ENCODE assay signal across 20 mouse cellular contexts in the genomic region with DNA sequence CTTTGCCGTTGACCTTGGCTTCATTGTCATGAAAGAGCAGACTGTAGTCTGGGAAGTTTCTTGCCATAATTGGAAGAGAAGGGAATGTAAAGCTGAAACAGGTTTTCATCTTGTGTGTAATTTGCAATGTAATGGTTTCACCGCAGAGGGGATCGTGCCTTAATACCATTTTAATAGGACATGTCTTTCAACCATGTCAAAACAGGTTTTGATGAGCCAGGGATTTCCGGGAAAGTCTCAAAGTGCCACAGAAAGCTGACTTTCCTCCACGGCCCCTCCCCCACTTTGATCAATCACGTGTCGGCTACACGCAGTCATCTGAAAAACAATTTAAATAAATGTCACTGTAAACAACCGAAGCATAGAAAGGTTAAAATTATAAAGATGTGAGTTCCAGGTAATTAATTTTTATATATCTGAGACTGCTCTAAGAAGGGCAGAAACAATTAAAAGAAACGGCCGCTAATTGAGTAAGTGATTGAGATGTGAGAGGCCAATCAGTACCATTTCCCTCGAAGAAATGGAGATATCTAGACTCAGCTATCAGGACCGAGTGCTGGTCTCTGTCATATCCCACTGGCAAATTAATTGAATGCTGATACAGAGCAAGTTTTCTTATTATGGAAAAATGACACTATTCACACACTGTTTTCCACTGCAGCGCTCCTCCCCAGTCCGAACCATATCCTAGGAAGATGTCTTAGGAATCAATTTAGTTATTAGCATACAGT.
DNase-seq lines count a peak whose midpoint lies in the region; ATAC-seq lines count a peak whose summit lies in the region.
"Had no signal": no experiment of that assay in that cellular context is flagged by ENCODE, and none has a peak within 500 bp of the region (broad histone marks: within the 10 kb centered on the region; RNA-seq: fewer than 3 reads in every experiment).

No protein-coding gene starts in this region.

- no peaks in the 10 kb centered on the region for H3K36me3 ChIP-seq in forebrain, embryonic 13.5 days (ENCODE audit: poor library complexity, severe bottlenecking)
- H3K36me3 ChIP-seq in forebrain, embryonic 11.5 days (ENCODE audit: control insufficient read depth, insufficient read depth, low read length) = no peaks in the 10 kb centered on the region
- H3K36me3 ChIP-seq in midbrain, embryonic 15.5 days (replicated peaks) = no peaks in the 10 kb centered on the region
- H3K36me3 ChIP-seq in midbrain, embryonic 16.5 days (ENCODE audit: control insufficient read depth, insufficient read depth, low read length) = no peaks in the 10 kb centered on the region
- H3K36me3 ChIP-seq in hindbrain, embryonic 14.5 days (replicated peaks; ENCODE audit: control insufficient read depth, insufficient read depth) = no peaks in the 10 kb centered on the region
- no peaks in the 10 kb centered on the region for H3K36me3 ChIP-seq in neural tube, embryonic 14.5 days (ENCODE audit: control insufficient read depth, insufficient read depth, low read length)
- H3K36me3 ChIP-seq: G1E; heart, embryonic 12.5 days had no signal

- 77% methylated on average over 15 of the region's 15 CpGs for WGBS in forebrain, embryonic 13.5 days
- 87% methylated on average over 15 of the region's 15 CpGs for WGBS in forebrain, embryonic 11.5 days
- WGBS in midbrain, embryonic 15.5 days = 66% methylated on average over 15 of the region's 15 CpGs
- WGBS in midbrain, embryonic 16.5 days = 67% methylated on average over 15 of the region's 15 CpGs
- 66% methylated on average over 15 of the region's 15 CpGs for WGBS in hindbrain, embryonic 14.5 days
- WGBS in neural tube, embryonic 14.5 days = 63% methylated on average over 15 of the region's 15 CpGs

- H3K4me1 ChIP-seq in forebrain, embryonic 13.5 days = no peaks in the 10 kb centered on the region
- no peaks in the 10 kb centered on the region for H3K4me1 ChIP-seq in forebrain, embryonic 11.5 days (replicated peaks; ENCODE audit: control insufficient read depth, insufficient read depth, low read length)
- no peaks in the 10 kb centered on the region for H3K4me1 ChIP-seq in midbrain, embryonic 15.5 days
- H3K4me1 ChIP-seq in midbrain, embryonic 16.5 days (ENCODE audit: control insufficient read depth, insufficient read depth, low read length) = no peaks in the 10 kb centered on the region
- H3K4me1 ChIP-seq in hindbrain, embryonic 14.5 days (replicated peaks; ENCODE audit: control insufficient read depth, insufficient read depth, low read length) = no peaks in the 10 kb centered on the region
- no peaks in the 10 kb centered on the region for H3K4me1 ChIP-seq in neural tube, embryonic 14.5 days (ENCODE audit: control insufficient read depth, insufficient read depth, low read length)
- H3K4me1 ChIP-seq: heart, embryonic 12.5 days had no signal

- no peak overlapping the region for H3K27ac ChIP-seq in forebrain, embryonic 13.5 days
- no peak overlapping the region for H3K27ac ChIP-seq in forebrain, embryonic 11.5 days (ENCODE audit: low read depth, low read length)
- H3K27ac ChIP-seq in midbrain, embryonic 15.5 days = no peak overlapping the region
- H3K27ac ChIP-seq in midbrain, embryonic 16.5 days (ENCODE audit: low read length) = no peak overlapping the region
- no peak overlapping the region for H3K27ac ChIP-seq in hindbrain, embryonic 14.5 days
- H3K27ac ChIP-seq in neural tube, embryonic 14.5 days (ENCODE audit: low read depth, low read length) = no peak overlapping the region
- H3K27ac ChIP-seq: layer of hippocampus, adult 2 months; stomach, postnatal 0 days had no signal

- no peak overlapping the region for H3K4me3 ChIP-seq in forebrain, embryonic 13.5 days
- H3K4me3 ChIP-seq in forebrain, embryonic 11.5 days (ENCODE audit: low read depth, low read length) = no peak overlapping the region
- no peak overlapping the region for H3K4me3 ChIP-seq in midbrain, embryonic 15.5 days
- no peak overlapping the region for H3K4me3 ChIP-seq in midbrain, embryonic 16.5 days (ENCODE audit: low read depth, low read length)
- H3K4me3 ChIP-seq in hindbrain, embryonic 14.5 days (replicated peaks; ENCODE audit: low read length) = no peak overlapping the region
- H3K4me3 ChIP-seq in neural tube, embryonic 14.5 days (ENCODE audit: low read depth, low read length) = no peak overlapping the region
- H3K4me3 ChIP-seq: heart, embryonic 12.5 days; layer of hippocampus, adult 2 months had no signal

- H3K4me2 ChIP-seq in forebrain, embryonic 13.5 days = no peak overlapping the region
- H3K4me2 ChIP-seq in forebrain, embryonic 11.5 days (ENCODE audit: low read depth, low read length, severe bottlenecking) = no peak overlapping the region
- H3K4me2 ChIP-seq in midbrain, embryonic 15.5 days = no peak overlapping the region
- no peak overlapping the region for H3K4me2 ChIP-seq in midbrain, embryonic 16.5 days (ENCODE audit: low read length)
- H3K4me2 ChIP-seq in hindbrain, embryonic 14.5 days (replicated peaks) = peak overlapping the region; percentile 12; the same call in 1 of the 2 replicates
- no peak overlapping the region for H3K4me2 ChIP-seq in neural tube, embryonic 14.5 days (ENCODE audit: low read depth, low read length)
- H3K4me2 ChIP-seq: heart, embryonic 12.5 days had no signal

- no peaks in the 10 kb centered on the region for H3K9me3 ChIP-seq in forebrain, embryonic 13.5 days (replicated peaks)
- no peaks in the 10 kb centered on the region for H3K9me3 ChIP-seq in forebrain, embryonic 11.5 days (ENCODE audit: control insufficient read depth, low read length)
- no peaks in the 10 kb centered on the region for H3K9me3 ChIP-seq in midbrain, embryonic 15.5 days
- H3K9me3 ChIP-seq in midbrain, embryonic 16.5 days (replicated peaks; ENCODE audit: control insufficient read depth, low read length, poor library complexity, severe bottlenecking) = no peaks in the 10 kb centered on the region
- H3K9me3 ChIP-seq in hindbrain, embryonic 14.5 days (ENCODE audit: control insufficient read depth, low read length) = no peaks in the 10 kb centered on the region
- no peaks in the 10 kb centered on the region for H3K9me3 ChIP-seq in neural tube, embryonic 14.5 days (ENCODE audit: control insufficient read depth, low read length)
- H3K9me3 ChIP-seq: heart, embryonic 12.5 days had no signal

- no peak overlapping the region for H3K9ac ChIP-seq in forebrain, embryonic 13.5 days
- H3K9ac ChIP-seq in forebrain, embryonic 11.5 days (ENCODE audit: low read length) = no peak overlapping the region
- no peak overlapping the region for H3K9ac ChIP-seq in midbrain, embryonic 15.5 days
- H3K9ac ChIP-seq in midbrain, embryonic 16.5 days (ENCODE audit: low read depth, low read length) = no peak overlapping the region
- H3K9ac ChIP-seq in hindbrain, embryonic 14.5 days = no peak overlapping the region
- H3K9ac ChIP-seq in neural tube, embryonic 14.5 days (replicated peaks; ENCODE audit: low read depth, low read length) = no peak overlapping the region
- H3K9ac ChIP-seq: heart, embryonic 12.5 days had no signal

- no peaks in the 10 kb centered on the region for H3K27me3 ChIP-seq in forebrain, embryonic 13.5 days
- no peaks in the 10 kb centered on the region for H3K27me3 ChIP-seq in forebrain, embryonic 11.5 days (ENCODE audit: control insufficient read depth, insufficient read depth, low read length)
- H3K27me3 ChIP-seq in midbrain, embryonic 15.5 days (replicated peaks) = no peaks in the 10 kb centered on the region
- no peaks in the 10 kb centered on the region for H3K27me3 ChIP-seq in midbrain, embryonic 16.5 days (ENCODE audit: control insufficient read depth, insufficient read depth, low read depth, low read length)
- H3K27me3 ChIP-seq in hindbrain, embryonic 14.5 days (ENCODE audit: control insufficient read depth, insufficient read depth, low read length) = no peaks in the 10 kb centered on the region
- H3K27me3 ChIP-seq in neural tube, embryonic 14.5 days (ENCODE audit: control insufficient read depth, insufficient read depth, low read length) = no peaks in the 10 kb centered on the region
- H3K27me3 ChIP-seq: heart, embryonic 12.5 days had no signal

- DNase-seq in forebrain, embryonic 11.5 days (ENCODE audit: low spot score) = no peak
- DNase-seq in hindbrain, embryonic 14.5 days (ENCODE audit: low spot score) = no peak
- no peak for DNase-seq in adipocyte (ENCODE audit: low spot score)
- DNase-seq in gastrocnemius, adult 18-20 months (ENCODE audit: low spot score) = no peak
- DNase-seq: adrenal gland, postnatal 25 days; cerebellum, adult 9-10 months; gastrocnemius, postnatal 25 days; heart, adult 18-20 months; heart, postnatal 10 days; lung, postnatal 4 days had no signal

- ATAC-seq in forebrain, embryonic 13.5 days = peak; percentile 24; the same call in 1 of the 2 replicates
- ATAC-seq in forebrain, embryonic 11.5 days (replicated peaks; ENCODE audit: low FRiP score) = no peak
- ATAC-seq in midbrain, embryonic 15.5 days (replicated peaks) = peak; percentile 65
- no peak for ATAC-seq in midbrain, embryonic 16.5 days
- peak; percentile 60; the same call in 1 of the 2 replicates for ATAC-seq in hindbrain, embryonic 14.5 days (ENCODE audit: low FRiP score)
- peak; percentile 68 for ATAC-seq in neural tube, embryonic 14.5 days (ENCODE audit: low read depth)
- ATAC-seq: forebrain, embryonic 16.5 days; intestine, postnatal 0 days had no signal

Comparison
In these comparisons a context has a peak if more than half of its experiments do, and no peak if none do; other contexts are left out.
1. ATAC-seq: peak in forebrain, embryonic 13.5 days (single experiment), midbrain, embryonic 15.5 days (single experiment), hindbrain, embryonic 14.5 days (single experiment) and neural tube, embryonic 14.5 days (single experiment); none in forebrain, embryonic 11.5 days (single experiment) and midbrain, embryonic 16.5 days (single experiment).